Mouse (Mus musculus) heart, embryonic 11.5 days (tissue): Measurements from ENCODE around the gene Tas2r135. TPM values are rescaled to one million over a fixed set of nuclear protein-coding genes. Genes with fewer than 3 reads are reported as not detected.

Experiments
- ATAC-seq: fragments of 200-750 bp; cut with Nextera tagmentation; replicated peaks from 2 replicates; pipeline ENCODE4 v1.8.0; 2017; ENCODE audit warnings: moderate library complexity; ENCODE audit not compliant: insufficient number of reproducible peaks, low FRiP score, low TSS enrichment
- H3K27ac ChIP-seq: fragments of 300-500 bp; sonication (generic); 2 replicates; pipeline ENCODE4 v1.5.1; 2014; ENCODE audit warnings: mild to moderate bottlenecking, low read depth, low read length
- H3K27me3 ChIP-seq: fragments of 300-500 bp; sonication (generic); 2 replicates; pipeline ENCODE4 v1.6.1; 2014; ENCODE audit warnings: mild to moderate bottlenecking, low read length, mixed read lengths; ENCODE audit not compliant: control insufficient read depth, insufficient read depth
- H3K36me3 ChIP-seq: fragments of 300-500 bp; sonication (generic); 2 replicates; pipeline ENCODE4 v1.6.1; 2014; ENCODE audit warnings: mild to moderate bottlenecking, low read length, moderate library complexity, mixed read lengths; ENCODE audit not compliant: control insufficient read depth, insufficient read depth
- H3K4me1 ChIP-seq: fragments of 300-500 bp; sonication (generic); 2 replicates; pipeline ENCODE4 v1.6.1; 2014; ENCODE audit warnings: low read length; ENCODE audit not compliant: control insufficient read depth, insufficient read depth
- H3K4me2 ChIP-seq: fragments of 300-500 bp; sonication (generic); 2 replicates; pipeline ENCODE4 v1.6.1; 2014; ENCODE audit warnings: mild to moderate bottlenecking, moderate library complexity
- H3K4me3 ChIP-seq: fragments of 300-500 bp; sonication (generic); 2 replicates; pipeline ENCODE4 v1.5.1; 2014; ENCODE audit warnings: low read depth, low read length
- H3K9ac ChIP-seq: fragments of 300-500 bp; sonication (generic); 2 replicates; pipeline ENCODE4 v1.6.1; 2014; ENCODE audit warnings: mild to moderate bottlenecking, low read depth, low read length, moderate library complexity
- H3K9me3 ChIP-seq: fragments of 300-500 bp; sonication (generic); replicated peaks from 2 replicates; pipeline ENCODE4 v1.6.1; 2016; ENCODE audit warnings: low read length; ENCODE audit not compliant: control insufficient read depth
- WGBS: fragments of 180-500 bp; shearing (Covaris S2); extraction: QIAGEN DNeasy Blood & Tissue Kit; methylation state at CpG from one replicate; pipeline ENCODE4 v1.1.7; 2014; ENCODE audit not compliant: insufficient replicate concordance; 5-methylcytosine and 5-hydroxymethylcytosine counted together
- polyA plus RNA-seq: library from polyadenylated mRNA; unstranded; fragments of >200 nt; fragmentation: Nextera tagmentation; extraction: Ambion mirVana; gene quantifications from 2 replicates; pipeline ENCODE4 v1.2.1, GENCODE M21; 2014

The Tas2r135 gene
- polyA plus RNA-seq, 1 experiment from 2014 or later: not detected

GRCm38 (mm10) chr6:42391796-42392330, 13.4 kb upstream of the Tas2r135 start:
- H3K9ac ChIP-seq: no peak overlapping the region
- H3K4me3 ChIP-seq: no peak overlapping the region
- ATAC-seq: no peak; the same call in 1 of the 2 replicates
- no peaks in the 10 kb centered on the region for H3K27me3 ChIP-seq
- 24% methylated on average over 2 of the region's 2 CpGs for WGBS
- H3K4me1 ChIP-seq: 0 out of 2 replicates have a peak, but pooled peaks cover 4% of the 10 kb centered on the region
- no peaks in the 10 kb centered on the region for H3K9me3 ChIP-seq
- H3K36me3 ChIP-seq: no peaks in the 10 kb centered on the region
- H3K4me2 ChIP-seq: no peak overlapping the region
- no peak overlapping the region for H3K27ac ChIP-seq

- WGBS: 63% methylated on average over 9 of the region's 9 CpGs
- Histone ChIP-seq H3K9me3 (no peaks in the 10 kb centered on the region), H3K27me3 (no peaks in the 10 kb centered on the region), H3K4me3 (no peak overlapping the region), H3K36me3 (no peaks in the 10 kb centered on the region), H3K4me1 (0 out of 2 replicates have a peak, but pooled peaks cover 4% of the 10 kb centered on the region), H3K9ac (no peak overlapping the region), H3K27ac (peak overlapping the region; percentile 0; the same call in 1 of the 2 replicates), H3K4me2 (no peak overlapping the region)
- no peak for ATAC-seq
Measured at GRCm38 (mm10) chr6:42395960-42396809, 9.0 kb upstream of the Tas2r135 start.

GRCm38 (mm10) chr6:42397041-42397657, 8.1 kb upstream of the Tas2r135 start:
- 60% methylated on average over 3 of the region's 3 CpGs for WGBS
- Histone ChIP-seq H3K9me3 (no peaks in the 10 kb centered on the region), H3K4me1 (no peaks in the 10 kb centered on the region), H3K27me3 (no peaks in the 10 kb centered on the region), H3K36me3 (no peaks in the 10 kb centered on the region), H3K27ac (no peak overlapping the region), H3K4me2 (no peak overlapping the region), H3K4me3 (no peak overlapping the region), H3K9ac (no peak overlapping the region)
- ATAC-seq: no peak

- H3K9me3 ChIP-seq: no peaks in the 10 kb centered on the region
- H3K4me2 ChIP-seq: no peak overlapping the region
- no peaks in the 10 kb centered on the region for H3K27me3 ChIP-seq
- no peak overlapping the region for H3K4me3 ChIP-seq
- 84% methylated on average over 3 of the region's 3 CpGs for WGBS
- H3K27ac ChIP-seq: no peak overlapping the region
- no peaks in the 10 kb centered on the region for H3K36me3 ChIP-seq
- H3K9ac ChIP-seq: no peak overlapping the region
- no peak for ATAC-seq
- H3K4me1 ChIP-seq: no peaks in the 10 kb centered on the region
Measured at GRCm38 (mm10) chr6:42398285-42398684, 6.9 kb upstream of the Tas2r135 start.

GRCm38 (mm10) chr6:42398998-42399397, 6.2 kb upstream of the Tas2r135 start:
- H3K9ac ChIP-seq: no peak overlapping the region
- H3K27me3 ChIP-seq: no peaks in the 10 kb centered on the region
- no peak overlapping the region for H3K27ac ChIP-seq
- ATAC-seq: no peak
- no peaks in the 10 kb centered on the region for H3K9me3 ChIP-seq
- no peaks in the 10 kb centered on the region for H3K36me3 ChIP-seq
- no peak overlapping the region for H3K4me3 ChIP-seq
- 100% methylated on average over 1 of the region's 1 CpGs for WGBS
- no peaks in the 10 kb centered on the region for H3K4me1 ChIP-seq
- no peak overlapping the region for H3K4me2 ChIP-seq

- Histone ChIP-seq H3K27me3 (no peaks in the 10 kb centered on the region), H3K27ac (no peak within 1 kb of the TSS), H3K4me1 (no peaks in the 10 kb centered on the region), H3K36me3 (no peaks in the 10 kb centered on the region), H3K4me2 (no peak within 1 kb of the TSS), H3K9me3 (no peaks in the 10 kb centered on the region), H3K4me3 (no peak within 1 kb of the TSS), H3K9ac (no peak within 1 kb of the TSS)
- ATAC-seq: no peak
- 71% methylated on average over 1 of the region's 1 CpGs for WGBS
Measured at GRCm38 (mm10) chr6:42399938-42400337, 5.3 kb upstream of the Tas2r135 start, which contains the start of gene Tas2r143. Gene Tas2r143, plus strand, starts transcription at chr6:42400238.

GRCm38 (mm10) chr6:42419443-42419842, 14.2 kb downstream of the Tas2r135 start:
- Histone ChIP-seq H3K9me3 (no peaks in the 10 kb centered on the region), H3K4me3 (no peak overlapping the region), H3K27me3 (no peaks in the 10 kb centered on the region), H3K27ac (no peak overlapping the region), H3K36me3 (no peaks in the 10 kb centered on the region), H3K9ac (no peak overlapping the region), H3K4me2 (no peak overlapping the region), H3K4me1 (no peaks in the 10 kb centered on the region)
- ATAC-seq: no peak
- 85% methylated on average over 2 of the region's 2 CpGs for WGBS

- H3K4me2 ChIP-seq: no peak overlapping the region
- H3K4me1 ChIP-seq: no peaks in the 10 kb centered on the region
- H3K9me3 ChIP-seq: no peaks in the 10 kb centered on the region
- H3K9ac ChIP-seq: no peak overlapping the region
- WGBS: 76% methylated on average over 2 of the region's 2 CpGs
- H3K4me3 ChIP-seq: no peak overlapping the region
- no peaks in the 10 kb centered on the region for H3K36me3 ChIP-seq
- H3K27me3 ChIP-seq: no peaks in the 10 kb centered on the region
- no peak for ATAC-seq
- H3K27ac ChIP-seq: no peak overlapping the region
Measured at GRCm38 (mm10) chr6:42421439-42421838, 16.2 kb downstream of the Tas2r135 start.
